20 mouse cellular contexts compared by ENCODE assay signal in genomic region chr1:84408873-84409272, GRCm38 (mm10).
"Had no signal": no experiment of that assay in that cellular context is flagged by ENCODE, and none has a peak within 500 bp of the region (broad histone marks: within the 10 kb centered on the region; RNA-seq: fewer than 3 reads in every experiment).

No protein-coding gene starts in this region.

- H3K36me3 ChIP-seq: lung, embryonic 15.5 days; midbrain, embryonic 10.5 days; midbrain, embryonic 12.5 days had no signal

- H3K27me3 ChIP-seq: lung, embryonic 15.5 days; midbrain, embryonic 12.5 days; neural tube, embryonic 13.5 days; neural tube, embryonic 15.5 days had no signal

- H3K4me3 ChIP-seq: lung, embryonic 15.5 days; midbrain, embryonic 10.5 days; midbrain, embryonic 12.5 days; myocyte; neural tube, embryonic 13.5 days; neural tube, embryonic 15.5 days had no signal

- DNase-seq: liver, postnatal 0 days; lung, adult 2 months; lung, postnatal 14 days; midbrain, embryonic 14.5 days; retina, postnatal 1 day; right cerebral cortex, adult 18-20 months; right cerebral cortex, postnatal 25 days; right cerebral cortex, postnatal 4 days; spleen, adult 18-20 months; thymus, adult 18-20 months; thymus, postnatal 14 days; thymus, postnatal 36 days had no signal

- H3K9me3 ChIP-seq: lung, embryonic 15.5 days; midbrain, embryonic 10.5 days; midbrain, embryonic 12.5 days; neural tube, embryonic 13.5 days; neural tube, embryonic 15.5 days had no signal

- H3K9ac ChIP-seq: liver, postnatal 0 days; lung, embryonic 15.5 days; midbrain, embryonic 12.5 days; neural tube, embryonic 13.5 days; neural tube, embryonic 15.5 days had no signal

- H3K4me2 ChIP-seq: lung, embryonic 15.5 days; midbrain, embryonic 12.5 days; neural tube, embryonic 13.5 days; neural tube, embryonic 15.5 days had no signal

- H3K27ac ChIP-seq: lung, embryonic 15.5 days; midbrain, embryonic 10.5 days; midbrain, embryonic 12.5 days; neural tube, embryonic 13.5 days; neural tube, embryonic 15.5 days had no signal

- H3K4me1 ChIP-seq: midbrain, embryonic 12.5 days; neural tube, embryonic 13.5 days had no signal

- ATAC-seq: liver, postnatal 0 days; lung, postnatal 0 days; midbrain, embryonic 16.5 days had no signal
